Mouse (Mus musculus): ENCODE measurements around the gene Ephx3. TPM values are rescaled to one million over a fixed set of nuclear protein-coding genes. Genes with fewer than 3 reads are reported as not detected.
A peak's percentile ranks its signal among the peaks of the same experiment; 100 is the strongest.

Ephx3 gene
- total RNA-seq, 2 experiments from 2014 or later = 0.26 to 0.27 TPM

- intact Hi-C loops (cut with DNase I) = no loop called here
- DNase-seq (ENCODE audit: low spot score in 2 of 2) = no peak
Measured at GRCm38 (mm10) chr17:32179621-32180491, 9.5 kb downstream of the Ephx3 start.

DNA sequence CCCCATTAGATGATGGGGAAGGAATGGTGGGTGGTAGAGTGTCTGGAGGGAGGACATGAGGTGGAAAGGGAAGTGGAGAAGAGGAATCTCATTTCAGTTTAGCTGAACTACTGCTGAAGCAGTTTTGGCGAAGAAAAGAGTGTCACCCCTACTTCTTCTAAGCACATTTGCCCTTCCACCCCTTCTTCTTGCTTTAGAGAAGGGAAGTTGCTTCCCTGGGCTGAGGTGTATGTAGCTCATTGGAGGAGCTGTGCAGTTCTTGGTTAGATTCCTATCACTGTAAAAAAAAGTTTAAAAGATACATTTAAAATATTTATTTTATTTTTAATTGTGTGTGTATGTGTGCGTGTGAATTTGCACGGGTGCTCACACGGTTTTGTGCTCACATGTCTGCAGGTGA, 12.4 kb downstream of the Ephx3 start:
- intact Hi-C loops (cut with DNase I) = no loop called here
- no peak for DNase-seq (ENCODE audit: low spot score in 2 of 2)

DNA sequence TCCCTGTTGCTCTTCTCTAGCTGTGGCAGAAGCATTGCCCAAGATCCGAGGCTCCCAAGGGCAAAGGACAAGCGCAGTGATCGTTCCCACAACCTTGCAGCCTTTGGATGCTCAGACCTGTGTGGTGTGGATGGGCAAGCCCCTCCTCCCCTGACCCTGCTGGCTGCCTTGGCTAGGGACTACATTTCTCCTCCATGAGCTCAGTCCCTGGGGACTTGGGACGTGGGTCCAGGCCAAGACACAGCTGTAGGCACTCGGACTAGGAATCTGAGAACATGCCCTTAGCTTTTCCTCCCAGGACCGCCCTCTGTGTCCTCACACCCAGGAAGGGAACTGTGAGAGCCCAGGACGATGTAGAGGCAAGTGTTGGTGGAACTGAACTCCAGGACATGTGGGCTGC, 16.2 kb downstream of the Ephx3 start:
- intact Hi-C loops (cut with DNase I) = no loop called here
- no peak for DNase-seq (ENCODE audit: low spot score in 2 of 2)

DNA sequence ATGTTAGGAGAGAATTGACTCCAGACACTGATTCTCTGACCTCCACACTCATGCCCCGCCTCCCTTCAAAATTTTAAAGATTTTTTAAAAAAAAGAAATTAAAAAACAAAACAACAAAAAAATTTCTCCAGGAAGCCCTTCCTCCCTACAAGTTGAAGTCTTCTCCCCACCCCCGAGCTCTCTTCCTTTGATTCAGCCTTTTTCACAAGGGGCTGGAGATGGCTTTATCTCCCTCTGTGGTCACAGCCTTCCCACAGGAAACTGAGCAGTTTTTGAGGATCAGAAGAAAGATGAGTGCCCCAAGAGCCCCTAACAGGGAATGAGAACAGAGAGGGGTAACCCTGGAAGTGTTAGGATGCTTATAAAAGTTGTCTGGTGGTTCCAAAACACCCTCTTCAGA, 16.9 kb downstream of the Ephx3 start:
- intact Hi-C loops (cut with DNase I) = no loop called here

DNA sequence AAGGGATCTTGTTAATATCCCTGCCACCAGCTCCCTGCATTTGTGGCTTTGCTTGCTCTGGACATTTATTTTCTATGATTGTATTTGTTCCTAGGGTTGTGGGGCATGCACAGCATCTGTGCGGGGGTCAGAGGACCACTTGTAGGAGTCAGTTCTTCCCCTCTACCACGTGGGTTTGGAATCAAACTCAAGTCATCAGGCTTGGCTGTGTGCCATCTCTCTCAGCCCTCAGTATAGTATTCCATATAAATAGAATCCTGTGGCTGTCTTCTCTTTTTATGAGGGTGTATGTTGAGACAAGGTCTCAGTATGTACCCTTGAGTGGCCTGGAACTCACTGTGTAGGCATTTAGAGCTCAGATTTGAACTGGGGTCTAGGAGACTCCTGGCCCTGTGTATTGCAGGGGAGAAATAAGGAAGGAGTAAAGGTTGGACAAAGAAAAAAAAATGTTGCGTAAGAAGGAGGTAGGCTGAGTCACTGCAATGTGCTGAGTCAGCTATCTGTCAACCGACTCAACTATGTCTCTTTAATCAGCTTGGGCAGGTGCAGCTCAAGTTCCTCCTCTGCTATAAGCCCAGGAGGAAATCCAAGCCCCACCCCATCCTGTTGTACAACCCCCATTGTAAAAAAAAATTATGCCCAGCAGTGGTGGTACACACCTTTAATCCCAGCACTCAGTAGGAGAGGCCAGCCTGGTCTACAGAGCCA, 19.7 kb downstream of the Ephx3 start:
- intact Hi-C loops (cut with DNase I) = no loop called here

More for the DNA sequence above, 16.9 kb downstream of the Ephx3 start:
- no peak for DNase-seq (ENCODE audit: low spot score in 2 of 2)

GRCm38 (mm10) chr17:32166687-32167086, 22.7 kb downstream of the Ephx3 start, which contains the start of gene Notch3:
Gene Notch3, minus strand, starts transcription at chr17:32166852.
- DNase-seq (ENCODE audit: low spot score in 2 of 2) = no peak

More for the DNA sequence above, 19.7 kb downstream of the Ephx3 start:
- no peak for DNase-seq (ENCODE audit: low spot score in 2 of 2)

DNA sequence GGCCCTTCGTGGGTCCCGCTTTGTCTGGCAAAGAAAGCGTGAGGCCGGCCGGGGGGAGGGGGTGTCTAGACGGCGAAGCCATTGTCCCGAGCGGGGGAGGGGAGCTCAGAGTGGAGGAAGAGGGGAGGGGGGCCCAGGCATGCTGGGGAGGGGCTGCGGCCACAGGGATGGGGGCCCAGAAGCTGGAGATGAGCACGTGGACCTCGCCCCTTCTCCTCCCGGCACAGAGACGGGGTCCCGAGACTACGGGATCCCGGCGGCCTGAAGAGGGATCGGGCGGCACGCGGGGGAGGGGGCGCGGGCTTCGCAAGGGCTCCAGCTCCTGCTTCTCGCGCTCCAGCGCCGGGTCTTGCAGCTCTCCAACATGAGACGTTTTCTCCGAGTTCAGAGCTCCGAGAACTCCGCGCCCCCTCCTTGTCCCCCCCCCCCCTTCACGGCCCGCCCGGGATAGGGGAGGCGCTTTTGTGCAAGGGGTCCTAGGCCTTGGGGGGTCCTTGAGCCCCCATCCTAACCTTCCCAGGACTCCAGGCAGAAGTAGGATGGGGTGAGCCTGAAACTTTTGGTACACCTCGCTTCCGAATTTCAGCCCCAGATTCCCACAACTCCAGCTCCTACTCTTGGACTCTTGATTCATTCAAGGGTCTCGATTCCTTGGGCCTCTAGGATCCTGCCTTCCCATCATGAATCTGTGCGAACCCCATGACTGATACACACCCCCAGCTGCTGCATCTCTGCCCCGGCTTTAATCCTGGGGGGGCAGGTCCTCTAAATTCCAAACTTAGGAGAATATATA, 23.4 kb downstream of the Ephx3 start:
- intact Hi-C loops (cut with DNase I) = no loop called here
- peak; percentile 46 to 52 for DNase-seq (ENCODE audit: low spot score in 2 of 2)

More at GRCm38 (mm10) chr17:32166687-32167086, 22.7 kb downstream of the Ephx3 start, which contains the start of gene Notch3:
- intact Hi-C loops (cut with DNase I) = no loop called here

DNA sequence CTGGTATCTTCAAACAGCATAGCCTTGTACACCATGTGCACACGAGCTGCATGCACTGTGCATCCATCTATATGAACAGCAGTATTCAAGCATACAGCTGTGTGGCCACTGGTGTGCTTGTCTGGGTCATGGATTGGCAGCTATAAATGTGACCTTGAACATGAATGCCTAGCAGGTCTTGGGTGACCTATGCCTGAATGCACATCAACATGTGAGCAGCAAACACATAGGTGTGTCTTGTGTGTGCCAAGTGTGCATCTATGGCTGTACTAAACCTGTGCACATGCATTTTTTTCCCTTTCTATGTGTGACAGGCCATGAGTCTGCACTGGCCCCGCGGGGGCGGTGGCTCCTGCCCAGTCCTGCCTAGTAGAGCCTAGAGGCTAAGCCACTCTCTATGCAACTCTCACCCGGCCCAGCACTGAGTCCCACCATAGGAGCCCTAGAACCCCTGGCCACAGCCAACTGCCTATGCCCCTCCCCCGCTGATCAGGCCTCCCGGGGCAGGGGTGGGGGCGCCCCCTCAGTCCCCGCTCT, 24.0 kb downstream of the Ephx3 start:
- intact Hi-C loops (cut with DNase I) = no loop called here
- DNase-seq (ENCODE audit: low spot score in 2 of 2) = no peak

- intact Hi-C loops (cut with DNase I) = no loop called here
- no peak for DNase-seq (ENCODE audit: low spot score in 2 of 2)
Measured at GRCm38 (mm10) chr17:32164780-32165179, 24.6 kb downstream of the Ephx3 start.

GRCm38 (mm10) chr17:32163910-32164650, 25.3 kb downstream of the Ephx3 start:
- DNase-seq (ENCODE audit: low spot score in 2 of 2) = no peak
- intact Hi-C loops (cut with DNase I) = no loop called here

- intact Hi-C loops (cut with DNase I) = no loop called here
- peak; percentile 34 to 64 for DNase-seq (ENCODE audit: low spot score in 2 of 2)
Measured at GRCm38 (mm10) chr17:32162112-32162850, 27.1 kb downstream of the Ephx3 start.

DNA sequence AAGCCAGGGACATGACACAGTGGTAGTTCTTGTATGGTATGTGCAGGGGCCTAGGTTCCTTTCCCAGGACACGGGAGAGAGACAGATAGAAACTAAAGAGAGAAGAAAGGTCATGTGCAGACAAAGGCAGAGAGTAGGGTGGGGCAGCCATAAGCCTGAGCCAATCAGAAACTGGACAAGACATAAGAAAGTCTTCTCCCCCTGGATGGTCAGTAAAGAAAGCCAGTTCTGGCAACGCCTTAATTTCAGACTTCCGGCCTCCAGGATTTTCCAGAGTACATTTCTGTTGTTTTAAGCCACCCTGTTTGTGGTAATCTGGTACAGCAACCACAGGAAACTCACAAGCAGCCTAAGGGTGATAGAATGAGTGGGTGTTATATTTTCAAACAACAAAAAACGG, 28.5 kb downstream of the Ephx3 start:
- intact Hi-C loops (cut with DNase I) = no loop called here
- DNase-seq (ENCODE audit: low spot score in 2 of 2) = no peak

- intact Hi-C loops (cut with DNase I) = no loop called here
- no peak for DNase-seq (ENCODE audit: low spot score in 2 of 2)
Measured at GRCm38 (mm10) chr17:32158841-32159240, 30.5 kb downstream of the Ephx3 start.

DNA sequence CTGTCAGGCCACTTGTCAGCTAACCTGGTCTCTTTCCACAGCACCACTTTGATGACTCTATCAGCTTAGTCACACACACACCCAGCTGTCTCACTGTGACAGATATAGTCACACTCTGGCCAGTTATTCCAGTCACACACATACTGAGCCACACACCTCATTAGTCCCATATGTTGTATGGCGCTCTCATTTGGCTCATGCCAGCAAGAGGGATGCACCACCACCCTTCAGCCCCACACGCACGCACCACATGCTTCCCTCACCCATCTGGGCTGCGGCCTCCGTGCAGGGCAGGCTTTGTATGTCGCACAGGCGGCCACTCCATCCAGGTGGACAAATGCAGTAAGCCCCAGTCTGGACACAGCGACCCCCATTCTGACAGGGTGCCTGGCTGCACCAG, 42.6 kb downstream of the Ephx3 start:
- DNase-seq (ENCODE audit: low spot score in 2 of 2) = peak in 1 of 2 experiments; percentile 65
- intact Hi-C loops (cut with DNase I) = loop anchor here (5.0 to 10.0 kb wide), 2 partner anchors 61 to 138 kb away; partner anchors contain the start of gene Brd4

GRCm38 (mm10) chr17:32142907-32143854, 46.2 kb downstream of the Ephx3 start:
- peak; percentile 83 to 85 for DNase-seq (ENCODE audit: low spot score in 2 of 2)
- intact Hi-C loops (cut with DNase I) = loop anchor here (10.0 kb wide), 1 partner anchor 142 kb away; the partner anchor contains the start of gene Brd4

GRCm38 (mm10) chr17:32142234-32142633, 47.1 kb downstream of the Ephx3 start:
- intact Hi-C loops (cut with DNase I) = loop anchor here (10.0 kb wide), 1 partner anchor 143 kb away; the partner anchor contains the start of gene Brd4
- peak in 1 of 2 experiments; percentile 34 for DNase-seq (ENCODE audit: low spot score in 2 of 2)
